Mouse (Mus musculus) thymus, adult 2 months (tissue): ENCODE results near the gene Slc25a13.

Source experiments
- CTCF ChIP-seq: fragments of 200-500 bp; IDR thresholded peaks from 2 replicates; pipeline ENCODE4 v1.5.1; 2012; ENCODE audit warnings: mild to moderate bottlenecking, control low read depth, low read length, moderate library complexity, borderline replicate concordance; ENCODE audit not compliant: control insufficient read depth, poor library complexity, insufficient read depth; ENCODE audit errors: extremely low read depth
- POLR2A ChIP-seq: fragments of 200-500 bp; IDR thresholded peaks from 2 replicates; pipeline ENCODE4 v1.6.1; 2012; ENCODE audit warnings: mild to moderate bottlenecking, low read length, control low read depth, moderate library complexity; ENCODE audit not compliant: control insufficient read depth, poor library complexity, insufficient read depth; ENCODE audit errors: extremely low read depth

GRCm38 (mm10) chr6:5997535-5997934, 219.4 kb downstream of the Slc25a13 start:
- TF ChIP-seq CTCF (no peak), POLR2A (no peak)
